Mouse (Mus musculus) myocyte (in vitro differentiated cells): ENCODE data around the gene Pla2g6.

Experiments used
- MAX ChIP-seq: IDR thresholded peaks from one replicate; pipeline ENCODE4 v1.6.1; 2011; ENCODE audit warnings: low read depth, mild to moderate bottlenecking, control low read depth
- POLR2A ChIP-seq: IDR thresholded peaks from one replicate; pipeline ENCODE4 v1.6.1; 2011; ENCODE audit warnings: low read depth, mild to moderate bottlenecking, control low read depth, moderate library complexity; ENCODE audit not compliant: insufficient read length

GRCm38 (mm10) chr15:79370281-79370843 lies 42.2 kb upstream of the Pla2g6 start:
- TF ChIP-seq POLR2A: no peak
- no peak for TF ChIP-seq MAX
